Mouse (Mus musculus): ENCODE measurements around the gene Pigz. TPM values are rescaled to one million over a fixed set of nuclear protein-coding genes. Genes with fewer than 3 reads are reported as not detected.

Gene Pigz
- polyA plus RNA-seq, 1 experiment = 7.8 TPM

DNA sequence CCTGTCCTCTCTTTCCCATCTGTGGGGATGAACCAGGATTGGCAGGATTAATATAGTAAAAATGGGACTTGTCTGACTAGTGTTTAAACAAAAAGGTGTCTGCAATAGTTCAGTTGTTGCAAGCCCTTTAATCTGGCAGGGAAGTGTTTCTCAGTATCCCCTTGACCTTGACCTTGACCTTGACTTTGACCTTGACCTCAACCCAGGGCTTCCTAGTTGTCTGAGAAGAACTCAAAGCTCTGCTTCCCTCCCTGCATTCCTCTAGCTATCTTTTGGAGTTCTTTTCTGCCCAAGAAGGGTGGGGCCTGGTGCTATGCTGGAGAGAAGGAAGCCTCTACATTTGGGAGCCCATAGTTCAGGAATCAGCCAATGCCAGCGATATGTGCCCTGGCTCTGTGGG is 31.8 kb upstream of the Pigz start:
- H3K4me3 ChIP-seq (ENCODE audit: extremely low read depth, insufficient read depth, insufficient read length) = no peak overlapping the region
- TF ChIP-seq CTCF (IDR thresholded peaks at IDR 0.05; ENCODE audit: extremely low read depth, insufficient read depth, insufficient read length, insufficient replicate concordance) = no peak
- no peak for TF ChIP-seq POLR2A (IDR thresholded peaks at IDR 0.05; ENCODE audit: low read depth, low read length)

DNA sequence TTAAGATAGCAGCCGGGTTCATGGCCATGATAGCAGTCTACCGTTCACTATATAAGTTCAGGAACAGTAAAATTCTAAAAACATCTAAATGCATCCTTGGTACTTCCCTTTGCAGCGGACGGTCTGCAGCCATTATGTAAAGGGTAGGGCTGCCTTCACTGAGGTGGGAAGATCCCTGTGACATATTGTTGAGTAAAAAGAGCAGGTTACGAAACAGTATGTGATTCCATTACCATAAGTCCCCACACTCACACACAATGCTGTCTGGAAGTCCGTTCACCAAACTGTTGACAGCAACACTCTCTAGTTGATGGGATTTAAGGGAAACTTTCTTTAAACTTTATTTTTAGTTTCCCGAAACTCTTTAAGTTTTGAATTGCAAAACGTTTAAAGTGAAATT is 30.4 kb upstream of the Pigz start:
- Histone ChIP-seq H3K4me3 (ENCODE audit: extremely low read depth, insufficient read depth, insufficient read length) (no peak overlapping the region), H3K27me3 (ENCODE audit: control insufficient read depth, insufficient read depth, low read length) (0 out of 2 replicates have a peak, but pooled peaks cover 2% of the 10 kb centered on the region), H3K36me3 (ENCODE audit: control insufficient read depth, insufficient read depth, low read length) (no peaks in the 10 kb centered on the region), H3K27ac (ENCODE audit: insufficient read depth, low read length) (no peak overlapping the region), H3K4me1 (ENCODE audit: control insufficient read depth, insufficient read depth, insufficient read length) (no peaks in the 10 kb centered on the region)
- DNase-seq (ENCODE audit: low read depth in 1 of 2, low spot score in 2 of 2) = no peak
- TF ChIP-seq POLR2A (IDR thresholded peaks at IDR 0.05; ENCODE audit: low read depth, low read length) = no peak
- TF ChIP-seq CTCF (IDR thresholded peaks at IDR 0.05; ENCODE audit: extremely low read depth, insufficient read depth, insufficient read length, insufficient replicate concordance) = no peak
- 92% methylated on average over 8 of the region's 8 CpGs for WGBS

More for the DNA sequence above, 31.8 kb upstream of the Pigz start:
- Histone ChIP-seq H3K27me3 (ENCODE audit: control insufficient read depth, insufficient read depth, low read length) (0 out of 2 replicates have a peak, but pooled peaks cover 2% of the 10 kb centered on the region), H3K36me3 (ENCODE audit: control insufficient read depth, insufficient read depth, low read length) (no peaks in the 10 kb centered on the region), H3K4me1 (ENCODE audit: control insufficient read depth, insufficient read depth, insufficient read length) (peaks cover 2% of the 10 kb centered on the region; the same call in 1 of the 2 replicates), H3K27ac (ENCODE audit: insufficient read depth, low read length) (no peak overlapping the region)
- DNase-seq (ENCODE audit: low read depth in 1 of 2, low spot score in 2 of 2) = no peak
- 93% methylated on average over 1 of the region's 1 CpGs for WGBS

DNA sequence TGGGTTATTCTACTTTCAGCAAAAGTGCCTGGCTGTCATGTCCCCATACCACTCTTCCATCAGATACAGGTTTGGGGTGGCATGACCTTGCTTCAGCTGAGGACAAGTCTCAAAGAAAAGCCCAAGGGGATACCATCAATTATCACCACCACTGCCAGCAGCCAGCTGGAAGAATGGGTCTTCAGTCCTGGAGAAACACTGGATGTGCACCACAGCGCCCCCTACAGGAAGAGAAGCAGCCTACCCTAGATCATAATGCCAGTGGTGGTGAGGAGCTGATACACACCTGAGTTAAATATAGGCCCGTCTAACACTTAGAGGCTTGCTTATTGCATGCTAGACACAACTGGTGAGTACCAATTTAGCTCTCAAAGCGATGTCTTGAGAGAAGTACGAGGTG is 28.3 kb upstream of the Pigz start:
- Histone ChIP-seq H3K4me3 (ENCODE audit: extremely low read depth, insufficient read depth, insufficient read length) (no peak overlapping the region), H3K27ac (ENCODE audit: insufficient read depth, low read length) (no peak overlapping the region), H3K36me3 (ENCODE audit: control insufficient read depth, insufficient read depth, low read length) (no peaks in the 10 kb centered on the region), H3K27me3 (ENCODE audit: control insufficient read depth, insufficient read depth, low read length) (0 out of 2 replicates have a peak, but pooled peaks cover 2% of the 10 kb centered on the region), H3K4me1 (ENCODE audit: control insufficient read depth, insufficient read depth, insufficient read length) (no peaks in the 10 kb centered on the region)
- DNase-seq (ENCODE audit: low read depth in 1 of 2, low spot score in 2 of 2) = no peak
- no peak for TF ChIP-seq POLR2A (IDR thresholded peaks at IDR 0.05; ENCODE audit: low read depth, low read length)
- no peak for TF ChIP-seq CTCF (IDR thresholded peaks at IDR 0.05; ENCODE audit: extremely low read depth, insufficient read depth, insufficient read length, insufficient replicate concordance)
- 77% methylated on average over 4 of the region's 4 CpGs for WGBS

DNA sequence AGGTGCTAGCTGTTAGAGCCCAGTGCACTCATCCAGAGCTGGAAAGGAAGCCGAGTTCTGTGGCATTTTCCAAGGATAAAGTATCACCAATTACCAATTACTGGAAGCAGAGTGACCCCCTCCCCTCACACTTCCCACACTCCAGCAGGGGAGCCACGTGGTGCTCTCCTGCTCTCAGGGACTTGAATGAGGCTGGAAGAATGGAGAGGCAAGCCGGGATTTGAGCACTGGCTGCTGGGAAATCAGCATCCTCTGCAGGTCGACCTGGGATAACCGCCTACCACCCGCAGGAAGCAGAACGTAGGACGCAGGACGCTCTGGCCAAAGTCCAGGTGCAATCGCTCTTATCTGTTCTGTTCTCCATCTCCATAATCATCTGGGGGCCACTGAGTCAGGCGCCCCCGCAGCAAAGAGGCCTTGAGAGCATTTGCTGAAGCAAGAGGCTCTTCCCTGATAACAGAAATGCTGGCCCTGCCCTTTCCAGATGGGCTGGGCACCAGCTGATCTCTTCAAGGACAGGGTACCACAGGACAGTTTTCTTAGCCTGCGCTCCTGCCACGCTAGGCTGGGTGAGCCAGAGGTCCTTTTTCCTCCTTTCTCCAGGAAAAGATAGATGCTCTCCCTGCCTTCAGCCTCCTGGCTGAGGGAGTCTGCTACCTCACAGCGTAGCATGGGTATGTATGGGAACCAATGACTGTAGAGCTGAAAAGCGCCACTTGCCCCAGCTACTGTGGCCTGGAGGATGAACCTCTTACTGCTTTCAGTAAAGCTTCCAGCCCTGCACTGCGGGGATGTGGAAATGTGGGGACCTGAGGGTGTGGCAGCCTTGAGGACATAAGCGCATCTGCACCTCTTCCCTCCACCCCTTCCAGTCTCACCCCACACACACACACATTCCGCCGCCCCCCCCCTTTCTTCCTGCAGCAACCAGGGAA is 27.5 kb upstream of the Pigz start:
- DNase-seq (ENCODE audit: low read depth in 1 of 2, low spot score in 2 of 2) = no peak
- WGBS = 61% methylated on average over 20 of the region's 20 CpGs

DNA sequence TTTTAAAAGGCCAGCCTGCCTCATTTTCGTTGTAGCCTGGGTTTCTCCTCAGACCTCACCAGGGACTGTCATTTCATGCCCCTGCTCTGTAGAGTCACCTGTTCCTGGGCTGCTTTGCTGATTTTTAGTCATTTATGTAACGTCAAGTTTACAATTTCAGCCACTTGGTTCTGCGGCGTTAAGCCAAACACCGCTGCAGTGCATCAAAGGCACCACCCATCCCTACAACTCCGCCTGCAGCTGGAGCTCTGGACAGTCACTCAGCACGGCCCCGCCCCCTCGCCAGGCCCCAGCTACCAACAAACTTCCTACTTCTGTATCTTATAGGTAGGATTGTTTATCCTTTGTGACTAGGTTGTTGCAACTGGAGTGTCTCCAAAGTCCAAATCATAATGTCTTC is 26.8 kb upstream of the Pigz start:
- Histone ChIP-seq H3K4me1 (ENCODE audit: control insufficient read depth, insufficient read depth, insufficient read length) (no peaks in the 10 kb centered on the region), H3K27me3 (ENCODE audit: control insufficient read depth, insufficient read depth, low read length) (0 out of 2 replicates have a peak, but pooled peaks cover 2% of the 10 kb centered on the region), H3K36me3 (ENCODE audit: control insufficient read depth, insufficient read depth, low read length) (no peaks in the 10 kb centered on the region), H3K4me3 (ENCODE audit: extremely low read depth, insufficient read depth, insufficient read length) (no peak overlapping the region), H3K27ac (ENCODE audit: insufficient read depth, low read length) (no peak overlapping the region)
- no peak for DNase-seq (ENCODE audit: low read depth in 1 of 2, low spot score in 2 of 2)
- TF ChIP-seq POLR2A (IDR thresholded peaks at IDR 0.05; ENCODE audit: low read depth, low read length) (no peak), CTCF (IDR thresholded peaks at IDR 0.05; ENCODE audit: extremely low read depth, insufficient read depth, insufficient read length, insufficient replicate concordance) (no peak)
- 15% methylated on average over 9 of the region's 9 CpGs for WGBS

More for the DNA sequence above, 27.5 kb upstream of the Pigz start:
- H3K4me1 ChIP-seq (ENCODE audit: control insufficient read depth, insufficient read depth, insufficient read length) = no peaks in the 10 kb centered on the region
- H3K27me3 ChIP-seq (ENCODE audit: control insufficient read depth, insufficient read depth, low read length) = 0 out of 2 replicates have a peak, but pooled peaks cover 2% of the 10 kb centered on the region
- no peak for TF ChIP-seq POLR2A (IDR thresholded peaks at IDR 0.05; ENCODE audit: low read depth, low read length)
- TF ChIP-seq CTCF (IDR thresholded peaks at IDR 0.05; ENCODE audit: extremely low read depth, insufficient read depth, insufficient read length, insufficient replicate concordance) = no peak
- H3K4me3 ChIP-seq (ENCODE audit: extremely low read depth, insufficient read depth, insufficient read length) = no peak overlapping the region
- no peak overlapping the region for H3K27ac ChIP-seq (ENCODE audit: insufficient read depth, low read length)
- H3K36me3 ChIP-seq (ENCODE audit: control insufficient read depth, insufficient read depth, low read length) = no peaks in the 10 kb centered on the region

DNA sequence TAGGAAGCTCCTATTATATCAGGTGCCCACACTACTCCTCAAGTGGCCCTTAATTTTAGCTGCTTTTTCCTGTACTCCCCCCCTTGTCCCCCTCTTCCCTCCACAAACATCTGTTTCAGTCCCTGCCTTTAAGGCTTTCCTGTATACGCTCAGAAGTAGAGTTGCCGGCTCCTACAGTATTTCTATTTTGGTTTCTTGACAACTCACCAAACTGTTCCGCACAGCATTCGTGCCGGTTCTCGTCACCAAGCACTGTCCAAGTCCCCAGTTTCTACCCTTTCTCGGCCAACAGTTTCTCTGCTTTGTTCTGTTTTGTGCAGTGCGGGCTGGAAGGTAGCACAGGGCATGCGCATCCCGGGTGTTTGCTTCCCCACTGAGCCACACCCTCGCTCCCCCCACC is 24.7 kb upstream of the Pigz start:
- no peak for TF ChIP-seq CTCF (IDR thresholded peaks at IDR 0.05; ENCODE audit: extremely low read depth, insufficient read depth, insufficient read length, insufficient replicate concordance)
- TF ChIP-seq POLR2A (IDR thresholded peaks at IDR 0.05; ENCODE audit: low read depth, low read length) = no peak
- WGBS = 20% methylated on average over 11 of the region's 11 CpGs
- Histone ChIP-seq H3K4me3 (ENCODE audit: extremely low read depth, insufficient read depth, insufficient read length) (no peak overlapping the region), H3K27me3 (ENCODE audit: control insufficient read depth, insufficient read depth, low read length) (0 out of 2 replicates have a peak, but pooled peaks cover 2% of the 10 kb centered on the region), H3K27ac (ENCODE audit: insufficient read depth, low read length) (no peak overlapping the region), H3K4me1 (ENCODE audit: control insufficient read depth, insufficient read depth, insufficient read length) (no peaks in the 10 kb centered on the region), H3K36me3 (ENCODE audit: control insufficient read depth, insufficient read depth, low read length) (no peaks in the 10 kb centered on the region)
- DNase-seq (ENCODE audit: low read depth in 1 of 2, low spot score in 2 of 2) = no peak

Measured in spleen, adult 2 months (tissue).